Mouse (Mus musculus) ovary, adult 18-20 months (tissue): ENCODE results near the gene Sbno1.

ENCODE experiments used
- DNase-seq: peaks from one replicate; pipeline ENCODE4 v3.0.0; 2022; ENCODE audit warnings: low spot score, mixed read lengths

The Sbno1 gene

GRCm38 (mm10) chr5:124444208-124444607 lies 18.4 kb upstream of the Sbno1 start:
- DNase-seq: no peak

DNA sequence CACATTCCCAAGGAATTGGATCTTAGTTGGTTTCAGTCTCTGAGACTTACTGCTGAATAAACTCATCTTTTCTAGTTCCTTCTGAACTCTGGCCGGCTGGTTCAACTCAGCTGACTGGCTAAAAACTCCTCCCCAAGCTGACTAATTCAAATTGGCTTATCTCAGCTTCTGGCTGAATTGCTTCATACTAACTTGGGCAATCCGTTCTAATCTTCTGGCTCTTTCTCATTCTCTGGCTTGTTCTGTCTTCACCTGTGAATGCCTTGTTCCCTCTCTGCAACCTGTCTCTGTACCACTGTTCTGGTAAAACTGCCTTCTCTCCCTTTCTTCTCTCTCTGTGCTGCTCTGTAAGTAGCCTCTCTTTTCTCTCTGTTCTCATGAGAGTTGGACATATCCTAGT lies 16.8 kb upstream of the Sbno1 start:
- no peak for DNase-seq

DNA sequence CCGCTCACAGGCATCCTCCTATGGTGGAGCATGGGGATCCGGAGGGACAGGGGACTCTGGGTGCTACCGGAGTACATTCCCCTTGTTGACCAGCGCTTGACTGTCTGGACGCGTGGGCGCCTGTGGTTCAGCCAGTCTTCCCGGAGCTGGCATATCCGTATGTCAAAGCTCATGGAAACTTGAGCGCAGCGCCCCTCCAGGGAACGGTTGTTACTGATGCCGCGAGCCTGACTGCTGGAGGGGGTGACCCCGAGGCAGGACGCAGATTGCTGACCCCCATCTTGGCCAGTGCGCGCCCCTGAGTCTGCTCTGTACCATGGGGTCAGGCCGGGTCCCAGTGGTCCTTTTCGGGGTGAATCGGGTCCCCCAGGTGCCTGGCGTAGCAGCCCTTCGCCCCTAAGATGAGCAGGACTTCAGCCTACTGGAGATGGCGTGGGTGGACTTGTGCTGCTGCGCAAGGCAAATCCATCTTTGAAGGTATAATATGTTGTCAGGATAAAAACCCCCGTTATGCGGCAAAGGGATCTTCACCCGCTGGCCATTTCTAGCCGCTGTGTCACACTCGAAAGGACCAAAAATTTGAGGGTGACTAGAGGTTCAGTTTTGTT lies 14.4 kb upstream of the Sbno1 start:
- DNase-seq: no peak

- DNase-seq: peak; percentile 94
Measured at GRCm38 (mm10) chr5:124439447-124440093, 13.8 kb upstream of the Sbno1 start, which contains the start of gene Kmt5a. Gene Kmt5a (plus strand): TSS chr5:124439930.

DNA sequence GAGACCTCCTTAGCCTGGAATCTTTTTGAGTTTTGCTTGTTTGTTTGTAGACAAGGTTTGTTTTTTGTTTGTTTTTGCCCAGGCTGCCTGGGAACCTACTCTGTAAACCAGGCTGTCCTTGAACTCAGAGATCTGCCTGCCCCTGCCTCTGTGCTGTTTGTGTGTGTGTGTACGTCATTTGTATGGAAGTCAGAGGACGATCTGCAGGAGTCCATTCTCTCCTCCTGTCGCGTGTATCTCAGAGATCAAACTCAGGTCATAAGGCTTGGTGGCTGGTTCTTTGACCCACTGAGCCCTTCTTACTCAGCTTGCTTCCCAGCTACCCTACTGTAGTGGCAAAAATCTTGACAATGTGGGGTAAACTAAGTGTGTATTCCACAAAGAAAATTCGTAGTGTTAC lies 12.9 kb upstream of the Sbno1 start:
- DNase-seq: no peak

GRCm38 (mm10) chr5:124438229-124438628 lies 12.4 kb upstream of the Sbno1 start:
- DNase-seq: no peak

GRCm38 (mm10) chr5:124433048-124433447 lies 7.2 kb upstream of the Sbno1 start:
- DNase-seq: no peak

DNA sequence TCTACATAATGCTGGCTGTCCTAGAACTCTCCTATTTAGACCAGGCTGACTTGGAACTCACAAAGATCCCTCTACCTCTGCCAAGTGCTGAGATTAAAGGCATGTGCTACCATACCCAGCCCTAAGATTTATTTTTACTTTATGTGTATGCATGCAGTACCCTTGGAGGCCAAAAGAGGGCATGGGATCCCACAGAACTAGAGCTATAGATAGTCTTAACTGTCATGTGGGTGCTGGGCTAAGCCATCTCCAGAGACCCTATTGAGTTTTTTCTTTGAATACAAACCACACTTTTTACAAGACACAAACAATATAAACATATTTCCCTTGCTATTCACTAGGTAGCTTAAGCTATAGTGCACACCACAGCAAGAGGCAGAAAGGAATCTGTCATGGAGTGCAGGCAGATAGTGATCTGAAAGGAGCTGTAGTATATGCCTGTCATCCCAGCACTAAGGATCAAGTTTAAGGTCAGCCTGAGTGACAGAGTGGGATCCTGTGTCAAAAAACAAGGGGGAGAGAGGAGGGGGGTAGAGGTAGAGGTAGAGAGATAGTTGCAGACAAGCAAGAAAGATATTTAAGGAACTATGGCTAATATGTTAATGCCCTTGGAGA lies 6.7 kb upstream of the Sbno1 start:
- DNase-seq: no peak

DNA sequence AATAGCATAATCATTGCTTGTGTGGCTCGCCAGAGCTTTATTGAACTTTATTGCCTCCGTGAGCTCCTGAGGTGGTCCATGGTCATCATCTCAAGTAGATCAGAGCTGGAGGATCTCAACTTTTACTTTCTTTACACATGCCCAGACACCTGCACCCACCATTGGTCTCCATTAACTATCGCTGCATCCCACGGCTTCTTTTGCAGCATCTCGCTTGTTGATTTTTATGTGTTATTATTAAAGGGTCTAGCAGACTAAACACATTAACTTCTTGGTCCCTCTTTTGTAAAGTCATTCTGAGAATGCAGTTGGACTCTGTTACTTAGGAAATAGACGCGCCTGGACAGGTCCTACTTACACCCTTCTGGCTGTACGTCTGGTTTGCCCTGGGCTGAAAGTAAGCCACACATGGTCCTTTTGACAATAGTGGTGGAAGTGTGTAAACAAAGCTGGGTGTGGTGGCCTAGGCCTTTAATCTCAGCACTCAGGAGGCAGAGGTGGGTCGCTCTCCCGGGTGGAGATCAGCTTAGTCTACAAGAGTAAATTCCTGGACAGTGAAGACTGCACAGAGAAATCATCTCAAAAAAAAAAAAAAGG lies 772 bp upstream of the Sbno1 start:
- DNase-seq: no peak

- no peak for DNase-seq
Measured at GRCm38 (mm10) chr5:124424723-124425411, 934 bp downstream of the Sbno1 start.

GRCm38 (mm10) chr5:124424200-124424722 lies 1.5 kb downstream of the Sbno1 start:
- DNase-seq: no peak

GRCm38 (mm10) chr5:124421786-124422185 lies 4.0 kb downstream of the Sbno1 start:
- no peak for DNase-seq

DNA sequence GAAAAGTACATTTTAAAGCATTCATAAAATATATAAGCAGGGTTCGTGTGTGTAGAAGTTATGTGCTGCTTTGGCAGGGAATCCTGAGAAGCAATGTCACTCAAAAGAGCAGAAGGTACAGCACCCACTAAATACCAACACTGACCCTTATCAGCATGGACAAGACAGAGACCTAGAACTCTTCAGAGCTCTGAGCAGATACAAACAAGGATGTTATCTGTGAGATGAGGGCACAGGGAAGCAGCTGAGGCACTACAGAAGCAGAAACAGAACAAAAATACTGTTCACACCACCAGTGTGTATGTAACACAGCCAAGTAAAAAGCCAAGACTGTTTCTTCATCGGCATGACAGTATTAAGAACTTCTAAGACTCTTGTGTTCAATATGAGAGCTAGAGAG lies 6.9 kb downstream of the Sbno1 start:
- no peak for DNase-seq

DNA sequence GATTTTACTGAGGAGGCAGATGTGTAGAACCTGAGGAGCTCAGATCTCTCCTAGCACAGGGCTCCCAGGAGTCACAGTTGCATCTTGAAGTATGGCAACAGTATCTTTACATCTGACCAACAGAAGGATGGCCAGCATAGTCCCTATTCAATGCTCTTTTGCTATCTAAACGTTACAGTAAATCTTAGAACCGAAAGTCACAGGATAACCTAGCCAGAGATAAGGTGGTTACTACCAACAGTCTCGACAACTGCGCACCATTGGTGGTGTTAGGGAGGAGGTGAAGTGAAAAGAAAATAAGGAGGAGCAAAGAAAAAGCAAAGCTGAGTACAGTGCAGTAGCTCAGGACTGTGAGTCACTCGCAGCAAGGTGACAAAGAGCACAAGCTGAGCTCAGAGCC lies 13.6 kb downstream of the Sbno1 start:
- no peak for DNase-seq

DNA sequence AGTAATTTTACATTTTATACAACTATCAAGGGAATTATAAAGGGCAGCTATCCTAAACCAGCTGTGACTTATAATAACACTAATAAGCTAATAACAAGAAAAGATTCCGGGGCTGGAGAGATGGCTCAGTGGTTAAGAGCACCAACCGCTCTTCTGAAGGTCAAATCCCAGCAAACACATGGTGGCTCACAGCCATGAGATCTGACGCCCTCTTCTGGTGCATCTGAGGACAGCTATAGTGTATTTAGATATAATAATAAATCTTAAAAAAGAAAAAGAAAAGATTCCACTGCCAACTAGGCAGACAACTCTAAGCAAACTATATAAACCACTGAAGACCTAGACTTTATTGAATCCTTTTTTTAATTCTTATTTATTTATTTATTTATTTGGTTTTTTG lies 15.0 kb downstream of the Sbno1 start:
- DNase-seq: no peak

DNA sequence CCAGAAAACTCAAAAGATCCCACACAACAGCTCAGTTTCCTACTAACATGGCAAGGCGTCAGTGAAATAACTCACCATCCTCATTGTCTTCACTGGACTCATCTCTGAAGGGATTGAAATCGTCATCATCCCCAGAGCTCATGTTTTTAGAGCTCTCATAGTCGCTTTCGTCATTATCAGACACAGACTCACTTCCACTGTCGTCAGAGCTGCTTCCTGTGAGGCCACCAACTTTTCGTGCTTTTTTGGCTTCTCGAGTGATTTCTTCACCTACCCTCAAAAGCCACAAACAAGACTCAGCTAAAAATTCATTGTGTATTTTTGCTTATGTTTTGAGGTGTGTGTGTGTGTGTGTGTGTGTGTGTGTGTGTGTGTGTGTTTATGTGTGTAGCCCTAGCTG lies 32.1 kb downstream of the Sbno1 start:
- no peak for DNase-seq

DNA sequence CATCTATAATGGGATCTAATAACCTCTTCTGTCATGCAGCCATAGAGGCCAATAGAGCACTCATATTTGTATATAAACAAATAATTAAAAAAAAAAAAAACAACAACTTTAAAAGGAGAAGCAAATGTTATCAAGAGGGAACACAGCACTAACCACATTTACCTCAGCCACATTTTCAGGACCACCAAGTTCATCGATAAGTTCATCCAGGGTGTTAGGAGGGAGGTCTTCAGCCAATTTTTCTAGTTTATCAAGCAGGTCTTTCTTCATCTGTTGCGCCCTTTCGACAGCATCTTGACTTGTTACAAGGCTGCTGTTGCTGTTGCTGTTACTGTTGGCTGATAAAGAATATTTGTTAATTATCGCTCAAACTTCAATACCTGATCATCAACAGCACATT lies 33.4 kb downstream of the Sbno1 start:
- DNase-seq: no peak

DNA sequence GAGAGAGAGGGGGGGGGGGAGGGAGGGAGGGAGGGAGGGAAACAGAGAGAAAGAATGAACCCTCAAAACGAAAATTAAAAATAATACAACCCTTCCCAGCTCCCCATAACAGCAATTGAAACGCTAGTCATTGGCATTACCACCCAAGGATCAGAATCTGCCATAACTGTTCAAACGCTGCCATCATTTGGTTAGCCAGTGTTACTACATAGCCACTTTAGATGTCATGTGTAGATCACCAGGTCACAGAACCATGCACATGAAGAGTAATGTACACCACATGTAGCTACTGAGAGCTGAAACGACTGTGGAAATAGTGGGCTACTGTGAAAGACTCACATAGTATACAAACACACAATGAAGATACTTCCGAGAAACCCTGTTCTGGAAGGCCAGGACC lies 37.9 kb downstream of the Sbno1 start:
- DNase-seq: no peak

GRCm38 (mm10) chr5:124380121-124380520 lies 45.7 kb downstream of the Sbno1 start:
- DNase-seq: no peak

- DNase-seq: no peak
Measured at GRCm38 (mm10) chr5:124377149-124377548, 48.7 kb downstream of the Sbno1 start.

- no peak for DNase-seq
Measured at GRCm38 (mm10) chr5:124376401-124376800, 49.4 kb downstream of the Sbno1 start.

- DNase-seq: no peak
Measured at GRCm38 (mm10) chr5:124374298-124374697, 51.5 kb downstream of the Sbno1 start.
